Mouse (Mus musculus) c-Kit-positive CD71-negative TER-119-negative erythroid progenitor cells, embryonic 14.5 days (primary cell): ENCODE results near the gene Lsmem1.

Experiments
- DNase-seq: peaks from one replicate; pipeline ENCODE4 v3.0.0-alpha.2; 2013; ENCODE audit warnings: low read depth

The Lsmem1 gene

GRCm38 (mm10) chr12:40199302-40199701, at the start of gene Lsmem1:
Gene Lsmem1 (minus strand): TSS chr12:40199490.
- DNase-seq = no peak

- DNase-seq = peak; percentile 44
Observed at GRCm38 (mm10) chr12:40248454-40249180, 49.3 kb upstream of the Lsmem1 start, which contains the start of gene Ifrd1. Gene Ifrd1 (minus strand): TSS chr12:40248504.

- DNase-seq = no peak
Observed at GRCm38 (mm10) chr12:40247976-40248375, 48.7 kb upstream of the Lsmem1 start.

GRCm38 (mm10) chr12:40247384-40247783, 48.1 kb upstream of the Lsmem1 start:
- DNase-seq = no peak

- no peak for DNase-seq
Observed at GRCm38 (mm10) chr12:40245434-40245970, 46.2 kb upstream of the Lsmem1 start.

- DNase-seq = no peak
Observed at GRCm38 (mm10) chr12:40244926-40245325, 45.6 kb upstream of the Lsmem1 start.

GRCm38 (mm10) chr12:40243821-40244221, 44.5 kb upstream of the Lsmem1 start:
- no peak for DNase-seq

GRCm38 (mm10) chr12:40243241-40243640, 44.0 kb upstream of the Lsmem1 start:
- DNase-seq = no peak

- no peak for DNase-seq
Observed at GRCm38 (mm10) chr12:40239161-40239560, 39.9 kb upstream of the Lsmem1 start.

- DNase-seq = no peak
Observed at GRCm38 (mm10) chr12:40232231-40232630, 32.9 kb upstream of the Lsmem1 start.

- no peak for DNase-seq
Observed at GRCm38 (mm10) chr12:40231632-40232031, 32.3 kb upstream of the Lsmem1 start.

- no peak for DNase-seq
Observed at GRCm38 (mm10) chr12:40224171-40224880, 25.0 kb upstream of the Lsmem1 start.

GRCm38 (mm10) chr12:40223676-40224075, 24.4 kb upstream of the Lsmem1 start:
- DNase-seq = no peak

- peak; percentile 96 for DNase-seq
Observed at GRCm38 (mm10) chr12:40223082-40223619, 23.9 kb upstream of the Lsmem1 start.

- peak; percentile 78 for DNase-seq
Observed at GRCm38 (mm10) chr12:40222251-40223081, 23.2 kb upstream of the Lsmem1 start.

GRCm38 (mm10) chr12:40221611-40222010, 22.3 kb upstream of the Lsmem1 start:
- DNase-seq = no peak

- no peak for DNase-seq
Observed at GRCm38 (mm10) chr12:40220896-40221295, 21.6 kb upstream of the Lsmem1 start.

- no peak for DNase-seq
Observed at GRCm38 (mm10) chr12:40220001-40220570, 20.8 kb upstream of the Lsmem1 start.

- no peak for DNase-seq
Observed at GRCm38 (mm10) chr12:40218430-40218945, 19.2 kb upstream of the Lsmem1 start.

- no peak for DNase-seq
Observed at GRCm38 (mm10) chr12:40217776-40218175, 18.5 kb upstream of the Lsmem1 start.
